Mouse (Mus musculus): Measurements from ENCODE around the gene Tatdn3.

- no peak for TF ChIP-seq CTCF (IDR thresholded peaks at IDR 0.05; ENCODE audit: low read depth, low read length)
- no peak for TF ChIP-seq POLR2A (IDR thresholded peaks at IDR 0.05; ENCODE audit: borderline replicate concordance, low read depth, low read length)
These were observed 21.4 kb downstream of the Tatdn3 start for GRCm38 (mm10) chr1:191041352-191041751.

All from bone marrow macrophage, adult 2 months (primary cell).